Mouse (Mus musculus) ES-E14 (cell line): ENCODE data around the gene Acp2.

ENCODE experiments used
- CHD2 ChIP-seq: IDR thresholded peaks from 2 replicates; pipeline ENCODE4 v1.6.1; 2014; ENCODE audit warnings: mild to moderate bottlenecking, low read depth, low read length, inconsistent platforms
- HCFC1 ChIP-seq: IDR thresholded peaks from 2 replicates; pipeline ENCODE4 v1.6.1; 2012; ENCODE audit warnings: low read length, inconsistent platforms, borderline replicate concordance; ENCODE audit not compliant: insufficient read depth
- MAFK ChIP-seq: IDR thresholded peaks from 2 replicates; pipeline ENCODE4 v1.6.1; 2014; ENCODE audit warnings: mild to moderate bottlenecking, low read depth, low read length, inconsistent platforms; ENCODE audit not compliant: insufficient read depth
- ZC3H11A ChIP-seq: IDR thresholded peaks from 2 replicates; pipeline ENCODE4 v1.6.1; 2012; ENCODE audit warnings: low read depth, mild to moderate bottlenecking, inconsistent platforms, low read length, borderline replicate concordance
- ZNF384 ChIP-seq: IDR thresholded peaks from 2 replicates; pipeline ENCODE4 v1.6.1; 2012; ENCODE audit warnings: low read depth, low read length, inconsistent platforms

DNA sequence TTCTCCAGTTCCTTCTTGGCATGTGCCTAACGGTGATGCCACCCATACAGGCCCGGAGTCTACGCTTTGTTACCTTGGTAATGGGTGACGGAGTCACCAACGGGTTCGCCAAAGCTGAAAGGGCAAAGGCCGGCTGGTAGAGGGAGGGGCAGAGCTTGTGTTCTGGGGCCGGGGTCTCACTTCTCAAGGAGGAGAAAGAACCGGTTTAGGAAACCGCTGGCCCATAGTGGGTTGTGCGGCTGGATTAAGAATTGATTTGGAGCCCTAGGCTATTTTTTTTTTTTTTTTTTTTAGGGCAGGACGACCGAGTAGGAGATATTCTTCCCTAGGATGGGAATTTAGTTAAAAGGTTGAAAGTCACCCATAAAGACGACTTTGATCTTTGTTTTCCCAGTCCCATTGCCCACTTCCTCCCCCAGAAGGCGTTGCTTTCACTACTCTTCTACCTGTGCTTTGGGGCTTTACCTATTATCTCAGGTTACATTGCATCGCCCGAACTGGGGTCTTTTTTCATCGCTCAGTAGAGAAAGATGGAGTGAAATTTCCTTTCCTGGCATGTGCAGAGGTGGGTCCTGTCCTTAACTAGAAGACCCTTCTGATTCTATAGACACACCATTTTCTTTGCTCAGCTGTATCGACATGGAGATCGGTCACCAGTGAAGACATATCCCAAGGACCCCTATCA, 429 bp downstream of the Acp2 start:
- no peak for TF ChIP-seq HCFC1
- no peak for TF ChIP-seq CHD2
- TF ChIP-seq ZNF384: no peak
- no peak for TF ChIP-seq ZC3H11A
- no peak for TF ChIP-seq MAFK
